Mouse (Mus musculus): Measurements from ENCODE around the gene Syap1.

Syap1 gene

GRCm38 (mm10) chrX:162829741-162830140 is 58.5 kb downstream of the Syap1 start:
- DNase-seq, result no peak

- peak; percentile 100 for DNase-seq
Observed at GRCm38 (mm10) chrX:162829203-162829708, 59.0 kb downstream of the Syap1 start, which contains the start of gene Txlng. Txlng (minus strand) TSS chrX:162829454.

- DNase-seq, result no peak
Observed at GRCm38 (mm10) chrX:162828783-162829182, 59.5 kb downstream of the Syap1 start.

GRCm38 (mm10) chrX:162828016-162828415 is 60.2 kb downstream of the Syap1 start:
- peak; percentile 82 for DNase-seq

Data from heart, adult 11 months (tissue).